Mouse (Mus musculus) myocyte (in vitro differentiated cells): ENCODE data around the gene Prim2.

ENCODE experiments used
- MYOD1 ChIP-seq, 3 experiments: IDR thresholded peaks; one replicate each; pipeline ENCODE4 v1.6.1; 2011; ENCODE audit warnings: control low read depth in 2 of 3, low read depth in 2 of 3, mild to moderate bottlenecking in 2 of 3, moderate library complexity in 1 of 3; ENCODE audit not compliant: insufficient read length in 2 of 3, control insufficient read depth in 1 of 3
- POLR2A ChIP-seq: IDR thresholded peaks from one replicate; pipeline ENCODE4 v1.6.1; 2011; ENCODE audit warnings: low read depth, mild to moderate bottlenecking, control low read depth, moderate library complexity; ENCODE audit not compliant: insufficient read length
- TCF12 ChIP-seq: IDR thresholded peaks from one replicate; pipeline ENCODE4 v1.6.1; 2011; ENCODE audit warnings: mild to moderate bottlenecking, control low read depth; ENCODE audit not compliant: poor library complexity, insufficient read depth, severe bottlenecking

DNA sequence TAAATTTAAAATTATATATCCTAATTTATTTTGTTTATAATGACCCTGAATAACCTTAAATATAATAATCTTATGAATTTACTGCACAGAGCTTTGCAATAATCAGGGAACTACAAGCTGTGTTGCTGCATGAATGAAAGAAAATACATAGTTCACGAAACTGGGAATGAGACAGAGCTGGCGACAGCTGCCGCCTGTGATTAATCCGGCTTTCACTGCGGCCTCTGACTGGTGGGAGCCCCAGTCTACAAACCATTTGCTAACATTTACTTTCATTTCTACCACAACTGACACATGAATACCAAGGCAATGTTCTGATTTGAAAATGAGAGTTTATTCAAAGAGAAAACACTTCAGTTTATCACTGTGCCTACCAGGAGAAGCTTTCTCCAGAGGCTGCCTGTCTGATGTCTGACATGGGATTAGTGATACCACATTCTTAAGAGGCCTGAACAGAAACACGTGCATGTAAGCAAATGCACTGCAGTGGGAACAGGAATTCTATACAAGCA is 142.2 kb downstream of the Prim2 start:
- no peak for TF ChIP-seq POLR2A
- no peak for TF ChIP-seq TCF12
- TF ChIP-seq MYOD1 (IDR thresholded peaks at IDR 0.05; ENCODE audit: control insufficient read depth in 1 of 3, insufficient read length in 2 of 3, low read depth in 2 of 3), result peak in 2 of 3 experiments; percentile 56 to 61
